Mouse (Mus musculus) myocyte (in vitro differentiated cells): ENCODE data around the gene Ttc39d.

Experiments
- E2F4 ChIP-seq: IDR thresholded peaks from one replicate; pipeline ENCODE4 v1.6.1; 2011; ENCODE audit warnings: mild to moderate bottlenecking, control low read depth, moderate library complexity; ENCODE audit not compliant: insufficient read depth
- MAX ChIP-seq: IDR thresholded peaks from one replicate; pipeline ENCODE4 v1.6.1; 2011; ENCODE audit warnings: low read depth, mild to moderate bottlenecking, control low read depth
- MYOG ChIP-seq, 3 experiments: IDR thresholded peaks; one replicate each; pipeline ENCODE4 v1.6.1; 2011; ENCODE audit warnings: control low read depth in 2 of 3, low read depth in 2 of 3, mild to moderate bottlenecking in 2 of 3; ENCODE audit not compliant: insufficient read length in 2 of 3, control insufficient read depth in 1 of 3, insufficient read depth in 1 of 3
- POLR2A ChIP-seq: IDR thresholded peaks from one replicate; pipeline ENCODE4 v1.6.1; 2011; ENCODE audit warnings: low read depth, mild to moderate bottlenecking, control low read depth, moderate library complexity; ENCODE audit not compliant: insufficient read length
- POLR2AphosphoS2 ChIP-seq: IDR thresholded peaks from one replicate; pipeline ENCODE4 v1.6.1; 2011; ENCODE audit warnings: low read depth, control low read depth; ENCODE audit not compliant: insufficient read length
- TCF12 ChIP-seq: IDR thresholded peaks from one replicate; pipeline ENCODE4 v1.6.1; 2011; ENCODE audit warnings: mild to moderate bottlenecking, control low read depth; ENCODE audit not compliant: poor library complexity, insufficient read depth, severe bottlenecking
- TCF3 ChIP-seq: IDR thresholded peaks from one replicate; pipeline ENCODE4 v1.6.1; 2011; ENCODE audit warnings: low read depth, control low read depth; ENCODE audit not compliant: insufficient read length
- USF1 ChIP-seq: IDR thresholded peaks from one replicate; pipeline ENCODE4 v1.6.1; 2011; ENCODE audit warnings: low read depth, mild to moderate bottlenecking, control low read depth, moderate library complexity

DNA sequence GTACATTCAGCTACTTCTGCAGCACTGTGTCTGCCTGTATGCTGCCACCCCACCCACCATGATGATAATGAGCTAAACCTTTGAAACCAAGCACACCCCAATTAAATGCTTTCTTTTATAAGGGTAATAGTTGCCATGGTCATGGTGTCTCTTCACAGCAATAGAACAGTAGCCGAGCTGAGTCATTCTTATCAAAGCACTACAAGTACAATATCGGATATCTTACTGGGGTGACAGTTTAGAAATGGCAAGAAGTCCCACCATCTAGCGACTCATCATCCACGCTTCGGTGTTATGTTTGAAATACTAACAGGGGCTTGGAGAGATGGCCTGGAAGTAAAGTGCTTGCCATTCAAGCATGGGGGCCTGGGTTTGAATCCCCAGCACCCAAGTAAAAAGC is 26.6 kb downstream of the Ttc39d start:
- no peak for TF ChIP-seq TCF12
- no peak for TF ChIP-seq POLR2A
- no peak for TF ChIP-seq E2F4
- TF ChIP-seq USF1: no peak
- no peak for TF ChIP-seq MAX
- TF ChIP-seq MYOG (IDR thresholded peaks at IDR 0.05; ENCODE audit: control insufficient read depth in 1 of 3, insufficient read depth in 1 of 3, insufficient read length in 2 of 3, low read depth in 2 of 3): no peak
- no peak for TF ChIP-seq TCF3
- no peak for TF ChIP-seq POLR2AphosphoS2
